Mouse (Mus musculus) activated CD4-positive, CD25-positive, alpha-beta regulatory T cell, adult 4 months (primary cell): Measurements from ENCODE around the gene Plin4. TPM values are rescaled to one million over a fixed set of nuclear protein-coding genes. Genes with fewer than 3 reads are reported as not detected.

Source experiments
- ATAC-seq: one replicate; pipeline ENCODE4 v1.8.0; 2017
- polyA plus RNA-seq, 2 experiments: library from polyadenylated mRNA; unstranded; fragments of 100-300 nt; shearing (Covaris generic); gene quantifications; one replicate each; pipeline ENCODE4 v1.2.1; 2017

Plin4 gene
- polyA plus RNA-seq = under 1 TPM in 1 of 2 experiments, not detected in 1; 0.15 TPM

DNA sequence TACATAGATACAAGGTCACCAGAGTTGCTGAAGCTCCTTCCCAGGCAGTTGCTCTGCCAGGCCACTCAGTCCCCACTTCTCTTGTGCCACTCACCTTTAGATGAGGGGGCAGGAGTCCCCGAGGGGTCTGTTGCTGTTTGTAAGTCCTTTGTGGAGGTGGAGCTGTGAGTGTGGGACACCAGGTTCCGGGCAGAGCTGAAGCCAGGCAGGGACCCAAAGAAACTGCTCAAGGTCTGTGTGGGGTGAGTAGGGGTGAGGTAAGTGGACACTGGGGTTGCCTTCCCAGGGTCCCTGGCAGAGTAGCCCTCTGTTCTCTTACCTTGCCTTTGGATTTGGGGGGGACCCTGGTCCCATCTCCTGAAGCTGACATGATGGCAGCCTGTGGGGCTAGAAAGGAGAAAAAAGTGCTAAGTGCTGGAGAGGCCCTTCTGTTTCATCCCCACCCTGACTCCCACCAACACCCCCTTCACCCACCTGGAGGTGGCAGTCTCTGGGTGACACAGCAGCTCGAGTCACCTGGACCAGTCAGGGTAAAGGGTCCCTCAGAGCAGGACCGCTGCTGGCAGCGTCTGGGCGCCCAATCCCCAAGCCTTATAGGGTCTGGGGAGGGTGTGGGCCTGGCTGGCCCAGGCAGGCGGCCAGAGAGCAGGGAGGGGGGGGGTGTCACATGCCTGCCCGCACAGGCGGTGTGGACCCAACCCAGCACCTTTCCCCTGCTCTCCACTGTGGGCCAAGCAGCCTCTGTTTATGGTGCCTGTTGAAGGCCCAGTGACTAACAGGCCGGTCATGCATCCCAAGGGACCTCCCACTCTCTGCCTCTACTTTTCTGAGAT is at the start of gene Plin4:
TSS of gene Plin4 (minus strand) at position 585 of the 833 bp plus-strand sequence.
- no peak for ATAC-seq

DNA sequence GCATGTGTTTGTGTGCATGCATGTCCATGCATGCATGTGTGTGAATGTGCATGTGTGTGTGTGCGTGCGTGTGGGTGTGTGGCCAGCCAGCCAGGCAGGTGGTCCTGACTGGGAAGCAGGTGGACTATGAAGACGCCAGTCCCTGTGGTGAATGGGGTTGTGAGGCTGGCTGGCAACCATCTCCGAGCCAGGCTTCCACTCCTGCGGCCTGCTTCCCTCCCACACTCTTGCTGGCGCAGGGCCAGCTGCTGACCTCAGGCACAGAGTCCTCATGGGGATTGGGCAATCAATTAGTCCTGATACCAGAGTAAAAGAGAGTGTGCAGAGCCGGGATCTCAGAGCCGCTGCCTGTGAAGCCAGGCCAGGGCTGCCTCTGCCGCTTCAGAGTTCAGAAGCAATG is 44.0 kb upstream of the Plin4 start:
- ATAC-seq = no peak

DNA sequence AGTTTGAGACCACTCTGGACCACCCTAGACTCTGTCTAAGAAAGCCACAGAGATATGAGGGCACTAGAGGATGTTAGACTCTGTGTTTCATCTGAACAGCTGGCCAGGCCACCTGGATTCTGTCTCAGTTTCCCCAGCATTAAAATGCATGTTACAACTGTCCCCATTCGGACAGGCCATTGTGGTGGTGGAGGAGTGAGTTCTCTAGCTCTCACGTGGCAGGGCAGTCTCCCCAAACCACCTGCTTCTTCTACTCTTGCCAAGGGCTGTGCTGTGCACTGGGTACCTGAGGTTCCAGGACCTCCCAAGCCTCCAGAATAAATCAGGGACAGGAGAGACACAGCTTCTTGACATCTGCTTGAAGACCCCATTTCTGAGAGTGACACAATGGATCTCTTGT is 40.3 kb upstream of the Plin4 start:
- no peak for ATAC-seq

DNA sequence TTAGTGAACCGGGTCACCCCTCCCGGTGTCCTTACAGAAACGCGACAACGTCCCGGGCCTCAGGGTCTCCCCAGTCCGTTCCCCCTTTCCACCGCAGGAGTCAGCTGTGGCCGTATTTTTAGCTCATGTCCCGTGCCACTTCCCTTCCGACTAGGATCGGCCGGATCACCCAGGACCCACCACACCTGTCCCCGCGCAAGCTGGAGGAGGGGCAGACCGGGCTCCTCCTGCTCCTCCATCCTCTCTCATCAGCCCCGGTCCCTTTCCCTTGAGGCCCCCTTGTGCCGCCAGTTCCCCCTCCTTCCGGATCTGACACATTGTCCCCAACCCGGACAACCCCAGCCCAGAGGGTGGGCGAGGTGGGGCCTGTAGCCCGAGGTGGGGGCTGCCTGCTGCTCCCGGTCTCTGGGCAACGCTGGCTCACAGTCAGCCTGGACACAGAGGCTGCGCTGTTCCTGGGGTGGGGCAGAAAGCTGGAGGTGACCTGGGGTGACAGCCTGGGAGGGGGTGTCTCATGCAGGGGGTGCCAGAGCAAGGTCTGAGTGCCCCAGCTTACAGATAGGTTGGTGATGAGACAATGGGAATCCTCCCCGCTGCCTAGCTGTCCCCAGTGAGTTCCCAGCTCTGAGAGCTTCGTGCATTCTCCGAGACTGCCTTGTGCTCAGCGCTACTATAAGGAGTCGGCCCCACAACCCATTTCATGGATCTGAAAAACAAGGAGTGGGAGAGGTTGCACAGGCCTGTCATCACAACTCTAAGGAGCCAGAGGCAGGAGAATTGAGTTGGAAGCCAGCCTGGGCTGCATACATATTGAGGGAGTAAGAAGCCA is 39.4 kb upstream of the Plin4 start:
- no peak for ATAC-seq

DNA sequence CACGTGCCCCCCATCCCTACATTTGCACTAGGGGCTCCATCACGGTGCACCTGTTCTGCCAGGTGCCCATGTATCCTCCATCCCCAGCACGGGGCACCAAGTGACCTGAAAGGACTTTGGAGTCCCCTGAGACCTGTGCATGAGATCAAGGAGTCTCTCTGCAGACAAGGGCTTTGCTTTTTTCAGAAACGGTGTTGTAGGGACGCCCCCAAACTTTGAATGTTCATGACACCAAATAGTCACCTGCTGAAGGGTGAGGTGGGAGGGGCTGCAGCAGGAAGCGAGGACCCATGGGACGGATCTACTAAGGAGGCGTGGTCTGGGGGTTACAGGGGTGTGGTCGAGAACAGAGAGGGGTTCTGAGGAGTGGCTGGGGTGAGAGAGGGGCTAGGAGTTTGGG is 38.7 kb upstream of the Plin4 start:
- no peak for ATAC-seq

DNA sequence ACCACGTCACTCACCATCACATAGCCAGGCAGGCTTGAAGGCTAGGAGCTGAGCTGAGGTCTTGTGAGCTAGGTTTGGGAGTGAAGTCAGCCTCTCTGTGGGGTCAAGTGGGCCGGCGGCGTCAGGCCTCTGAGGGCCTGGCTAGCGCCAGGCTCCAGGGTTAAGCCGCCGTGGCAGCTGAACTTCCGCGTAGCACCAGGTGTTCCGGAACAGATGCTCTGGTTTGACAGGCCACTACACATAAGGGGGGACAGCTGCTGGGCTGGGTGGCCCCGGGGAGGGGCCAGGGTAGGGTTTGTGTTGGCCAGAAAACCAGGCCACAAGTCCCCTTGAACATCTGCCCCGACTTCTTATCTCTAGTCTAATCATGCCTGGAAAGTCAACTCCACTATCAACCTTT is 37.8 kb upstream of the Plin4 start:
- ATAC-seq = no peak

DNA sequence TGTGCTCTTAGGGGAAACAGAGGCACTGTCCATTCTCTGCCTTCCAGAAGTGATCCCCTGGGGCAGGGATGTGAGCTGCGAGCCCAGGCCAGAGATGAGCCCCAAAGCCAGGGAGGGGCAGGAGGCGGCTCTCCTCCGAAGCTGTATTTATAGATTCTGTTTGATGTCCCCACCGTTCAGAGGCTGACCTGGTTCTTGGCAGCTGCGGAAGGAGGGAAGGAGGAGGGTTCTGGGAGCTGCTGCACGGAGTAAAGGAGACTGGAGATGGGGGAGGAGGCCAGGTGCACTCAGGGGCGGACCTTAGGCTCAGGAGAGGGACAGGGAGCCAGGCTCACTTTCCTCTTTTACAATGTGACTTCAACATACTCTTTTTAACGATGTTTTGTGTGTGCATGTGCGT is 36.5 kb upstream of the Plin4 start:
- ATAC-seq = no peak

DNA sequence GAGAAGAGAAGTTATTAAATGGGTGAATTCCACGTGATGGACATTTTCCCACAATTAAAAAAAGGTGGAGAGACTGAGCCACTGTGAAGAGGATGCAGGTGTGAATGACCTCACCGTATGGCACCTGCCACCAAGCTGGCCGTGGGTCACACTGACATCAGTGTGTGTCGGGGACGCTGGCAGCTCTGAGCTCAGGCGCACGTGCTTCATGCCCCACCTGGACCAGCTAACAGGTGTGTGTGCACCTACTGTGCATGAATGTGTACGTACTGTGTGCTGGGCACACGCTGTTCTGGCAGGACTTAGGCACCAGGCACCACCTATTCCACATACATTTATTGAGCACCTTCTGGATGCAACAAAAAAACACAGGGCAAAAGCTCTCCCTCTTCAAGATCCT is 34.9 kb upstream of the Plin4 start:
- ATAC-seq = no peak

DNA sequence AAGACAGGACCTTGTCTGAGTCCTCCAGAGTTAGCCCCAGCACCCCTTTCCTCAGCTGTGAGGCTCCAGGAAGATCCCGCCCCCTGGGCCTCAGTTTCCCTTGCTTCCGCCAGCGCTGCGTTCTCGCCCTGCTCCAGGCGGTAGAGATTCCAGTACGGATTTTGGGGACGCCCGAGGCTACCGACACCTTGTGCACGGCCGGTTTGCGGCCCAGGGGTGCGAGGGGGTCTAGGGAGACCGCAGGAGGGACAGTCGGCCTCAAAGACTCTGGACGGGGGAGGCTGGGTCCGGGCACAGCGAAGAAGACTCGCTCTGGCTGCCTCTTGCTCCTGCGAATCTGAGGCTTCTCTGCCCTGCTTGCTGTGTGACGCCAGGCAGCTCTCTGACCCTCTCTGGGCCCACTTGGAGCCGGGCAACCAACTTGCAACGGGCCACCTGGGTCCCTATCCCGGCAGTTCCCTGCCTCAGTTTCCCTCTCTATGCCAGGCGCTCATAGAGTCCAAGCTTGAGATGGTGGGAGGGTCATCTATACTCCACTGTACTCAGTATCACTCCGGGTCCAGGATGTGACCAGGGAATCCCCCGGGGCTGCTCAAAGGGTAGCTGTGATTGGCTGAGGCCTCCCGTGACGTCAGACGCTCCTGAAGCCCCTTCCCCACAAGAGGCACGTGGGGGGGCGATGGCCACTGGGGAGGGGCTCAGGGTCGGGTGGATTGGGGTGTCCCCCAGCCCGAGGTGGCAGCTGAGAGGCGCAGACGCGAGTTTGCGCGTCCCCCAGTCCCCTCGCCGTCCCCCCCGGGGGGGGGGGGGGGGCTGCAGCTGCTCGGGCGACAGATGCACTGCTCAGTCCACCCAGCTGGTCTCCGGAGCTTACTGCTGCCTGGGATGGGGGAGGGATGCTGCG is 32.4 kb upstream of the Plin4 start:
- no peak for ATAC-seq

DNA sequence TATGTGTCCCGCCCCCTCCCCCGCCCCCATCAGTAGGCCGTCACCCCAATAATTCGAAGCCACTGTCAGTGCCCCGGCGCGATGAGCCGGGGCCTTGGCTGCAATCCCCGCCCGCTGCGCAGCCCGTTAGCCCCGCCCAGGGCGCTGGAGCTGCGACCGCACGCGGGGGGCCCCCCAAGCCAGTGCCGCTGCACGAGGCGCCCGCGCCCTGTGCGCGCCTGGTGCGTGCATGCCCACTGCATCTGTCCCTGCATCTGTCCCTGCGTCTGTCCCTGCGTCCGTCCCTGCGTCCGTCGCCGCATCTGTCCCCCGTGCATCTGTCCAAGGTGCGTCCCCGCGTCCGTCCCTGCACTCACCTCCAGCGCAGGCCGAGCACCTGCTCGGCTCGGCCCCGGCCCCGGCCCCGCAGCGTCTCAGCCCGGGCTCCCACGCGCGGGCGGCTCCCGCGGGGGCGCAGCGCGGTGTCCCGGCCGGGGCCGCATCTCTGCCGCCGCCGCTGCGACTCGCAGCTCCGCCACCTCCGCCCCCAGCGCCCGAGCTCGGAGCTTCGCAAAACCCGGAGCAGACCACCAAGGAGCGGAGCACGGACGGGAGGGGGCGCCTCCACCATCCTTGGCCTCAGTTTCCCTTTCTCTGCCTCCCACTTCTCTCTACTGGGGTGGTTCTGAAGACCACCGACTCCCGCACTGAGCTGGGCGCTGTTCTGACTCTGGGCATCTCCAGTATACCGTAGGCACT is 30.4 kb upstream of the Plin4 start, which contains the start of gene Sema6b:
TSS of gene Sema6b (minus strand) at position 486 of the 738 bp plus-strand sequence.
- peak; percentile 43 for ATAC-seq

DNA sequence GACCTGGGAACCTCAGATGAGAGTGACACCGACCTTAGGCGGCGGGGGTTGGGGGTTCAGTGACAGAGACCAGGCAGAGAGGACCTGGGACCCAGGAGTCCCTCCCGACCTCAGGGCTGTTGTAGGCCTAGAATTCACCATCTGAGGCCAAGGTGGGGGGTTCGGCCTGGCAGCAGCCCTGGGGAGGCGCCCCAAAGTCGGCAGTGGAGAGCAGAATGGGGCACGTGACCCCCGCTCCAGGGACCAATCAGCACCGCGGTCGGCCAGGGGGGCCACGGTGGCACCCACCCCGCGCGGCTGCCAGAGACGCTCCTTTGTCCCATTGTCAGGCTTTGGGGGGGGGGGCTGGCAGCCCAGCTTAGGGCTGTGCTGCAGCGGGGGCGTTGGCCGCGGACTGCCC is 29.8 kb upstream of the Plin4 start:
- ATAC-seq = no peak

DNA sequence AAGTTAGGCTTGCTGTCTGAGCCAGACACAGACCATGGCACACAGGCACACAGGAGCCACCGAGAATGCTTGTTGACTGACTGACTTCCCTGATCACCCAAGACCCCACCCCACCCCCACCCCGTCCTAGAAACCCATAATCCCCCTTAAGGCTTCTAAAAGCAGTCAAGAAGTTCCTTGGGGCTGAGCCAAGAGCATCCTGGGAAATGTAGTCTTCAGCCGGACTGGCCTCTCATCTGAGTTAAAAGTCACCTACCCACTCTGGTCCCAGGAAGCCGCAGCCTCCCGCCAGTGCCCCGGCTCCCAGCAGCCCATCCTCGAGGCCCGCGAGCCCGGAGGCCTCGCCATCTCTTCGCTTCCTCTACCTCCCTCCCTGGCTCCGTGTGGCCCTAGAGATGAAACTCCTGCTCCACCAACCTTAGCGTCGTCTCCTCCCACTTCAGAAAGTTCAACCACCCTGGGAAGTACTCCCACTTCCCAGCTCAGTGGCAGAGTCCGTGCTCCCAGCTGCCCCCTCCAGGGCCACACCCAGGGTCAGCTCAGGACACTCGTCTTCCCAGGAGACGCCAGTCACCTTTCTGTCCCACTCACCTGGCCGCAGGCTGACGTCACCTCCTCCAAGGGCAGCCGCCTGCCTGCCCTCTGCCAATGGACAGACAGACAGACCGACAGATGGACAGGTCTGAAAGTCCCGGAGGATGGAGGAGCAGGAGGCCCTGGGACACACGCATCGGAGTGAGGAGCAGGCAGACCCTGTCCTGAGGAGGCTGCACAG is 28.4 kb upstream of the Plin4 start:
- no peak for ATAC-seq

DNA sequence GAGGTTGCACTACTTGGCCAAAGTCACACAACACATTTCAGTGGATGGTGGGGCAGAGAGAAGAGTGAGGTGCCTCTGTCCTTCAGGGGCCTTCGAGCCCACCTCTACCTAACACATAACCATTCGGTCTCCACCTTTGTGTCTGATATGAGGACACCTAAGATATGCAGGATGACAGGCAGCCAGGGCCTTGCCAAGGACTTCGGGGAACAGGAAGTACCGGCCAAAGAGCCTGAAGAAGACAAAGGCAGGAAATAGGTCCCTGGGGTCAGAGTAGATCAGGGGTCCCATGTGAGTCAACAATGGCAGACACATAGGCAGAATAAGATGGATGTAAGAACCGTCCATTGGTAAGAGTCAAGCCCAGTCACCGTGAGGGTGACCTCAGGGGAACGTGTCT is 27.0 kb upstream of the Plin4 start:
- ATAC-seq = no peak

DNA sequence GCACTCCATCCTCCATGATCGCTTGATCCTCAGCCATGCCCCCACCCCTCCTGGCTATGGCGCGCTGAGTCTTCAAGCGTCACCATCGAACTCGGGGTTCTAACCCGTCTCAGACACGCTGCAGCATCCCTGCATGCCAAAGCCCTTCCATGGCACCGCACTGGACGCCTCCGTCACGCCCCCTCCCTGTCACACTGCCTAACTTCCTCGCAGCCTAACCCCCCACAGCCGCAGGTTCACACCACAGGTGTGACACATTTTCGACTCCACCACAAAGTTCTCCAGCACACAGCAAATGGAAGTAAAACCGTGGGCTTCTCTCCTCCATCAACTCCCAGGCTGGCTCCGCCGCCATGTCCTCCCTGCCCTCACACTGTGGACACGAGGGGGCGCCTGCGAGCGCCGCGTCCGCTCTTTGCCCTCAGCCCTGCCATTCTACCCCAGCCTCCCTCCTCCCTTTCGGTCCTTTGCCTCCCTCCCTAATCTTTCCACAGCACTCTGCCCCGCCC is 24.9 kb upstream of the Plin4 start:
- peak; percentile 76 for ATAC-seq

DNA sequence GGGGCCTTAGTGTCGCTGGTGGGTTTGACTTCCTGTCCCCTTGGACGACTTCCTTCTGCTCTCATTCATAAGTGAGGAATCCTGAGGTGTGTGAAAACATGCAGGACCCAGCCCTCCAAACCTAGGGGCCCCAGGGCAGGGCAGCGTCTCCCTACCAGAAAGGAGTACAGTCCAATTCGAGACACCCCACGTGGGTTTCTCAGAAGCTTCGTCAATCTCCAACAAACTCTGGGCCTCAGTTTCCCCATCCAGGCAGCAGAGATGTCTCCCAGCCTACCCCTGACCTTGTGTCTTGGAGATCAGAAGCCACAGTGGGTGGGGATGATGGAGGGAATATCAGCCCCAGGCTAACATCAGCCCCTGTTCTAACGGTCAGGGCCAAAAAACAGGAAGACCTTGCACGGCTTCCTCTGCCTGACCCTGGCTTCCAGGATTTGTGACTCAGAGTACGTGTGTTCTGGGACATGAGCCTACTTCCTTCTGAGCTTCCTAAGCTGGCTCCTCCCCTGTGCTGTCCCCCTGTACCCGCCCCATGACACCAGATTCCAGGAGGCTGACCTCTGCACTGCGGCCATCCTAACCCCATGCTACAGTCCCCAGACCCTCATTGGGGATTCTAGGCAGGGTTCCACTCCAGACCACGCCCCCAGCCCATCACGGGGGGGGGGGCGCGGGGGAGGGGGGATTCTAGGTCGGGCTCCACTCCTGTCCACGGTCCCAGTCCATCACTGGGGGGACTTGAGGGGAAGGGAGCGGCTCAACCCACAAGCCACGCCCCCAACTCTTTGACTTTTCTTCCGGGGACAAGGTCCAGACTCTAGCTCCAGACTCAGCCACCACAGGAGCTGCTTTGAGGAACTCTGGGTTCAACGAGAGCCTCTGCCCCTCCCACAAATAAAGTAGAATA is 24.1 kb upstream of the Plin4 start:
- ATAC-seq = no peak

DNA sequence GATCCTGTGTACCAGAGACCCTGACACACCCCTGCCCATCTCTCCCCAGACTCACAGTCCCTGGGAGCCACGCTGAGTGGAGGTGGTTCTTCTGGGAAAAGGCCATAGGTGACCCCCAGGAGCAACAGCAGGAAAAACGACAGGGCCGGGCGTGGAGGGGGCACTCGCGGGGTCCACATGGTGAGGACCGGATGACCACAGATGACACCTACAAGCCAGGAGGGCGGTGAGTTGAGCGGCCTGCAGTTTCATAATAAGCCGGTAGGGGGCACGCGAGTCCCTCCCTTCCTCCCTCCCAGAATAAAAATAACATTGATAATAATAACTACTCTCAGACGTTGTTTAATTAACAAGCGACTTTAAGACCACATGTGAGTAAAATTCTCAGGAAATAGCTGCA is 23.1 kb upstream of the Plin4 start:
- peak; percentile 48 for ATAC-seq

DNA sequence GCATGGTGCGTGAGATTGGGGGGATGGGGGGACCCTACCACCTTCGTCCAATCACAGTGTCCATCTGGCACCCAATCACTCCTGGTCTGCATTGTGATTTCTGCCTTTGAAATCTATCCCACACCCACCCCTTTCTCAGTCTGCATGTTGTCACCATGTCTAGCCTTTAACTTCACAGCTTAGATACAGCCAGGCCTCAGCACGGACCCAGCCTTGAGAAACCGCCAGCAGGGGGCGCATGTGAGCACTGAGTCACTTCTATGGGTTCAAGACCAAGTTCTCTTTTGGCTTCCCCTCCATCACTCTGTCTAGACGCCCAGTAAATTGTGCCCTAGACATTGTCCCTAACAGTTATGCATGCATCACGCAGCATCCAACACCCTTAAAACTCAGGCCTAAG is 22.2 kb upstream of the Plin4 start:
- no peak for ATAC-seq

DNA sequence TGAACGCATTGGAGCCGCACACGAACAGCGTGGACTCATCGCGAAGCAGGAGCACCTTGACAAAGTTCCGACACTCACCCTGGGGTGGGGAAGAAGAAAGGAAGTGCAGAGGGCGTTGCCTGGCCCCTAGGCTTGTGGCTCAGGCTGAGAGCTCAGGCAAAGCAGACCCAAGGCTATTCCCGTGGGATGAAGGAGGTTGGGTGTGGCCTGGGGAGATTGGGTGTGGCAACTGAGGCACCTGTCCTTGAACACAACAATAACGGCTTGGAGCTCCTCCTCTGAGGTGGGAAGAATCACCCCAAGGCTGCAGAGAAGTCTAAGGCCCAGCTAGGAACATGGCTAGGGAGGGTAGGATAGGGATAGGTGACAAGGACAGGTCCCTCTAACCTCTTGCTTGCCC is 21.5 kb upstream of the Plin4 start:
- ATAC-seq = no peak

DNA sequence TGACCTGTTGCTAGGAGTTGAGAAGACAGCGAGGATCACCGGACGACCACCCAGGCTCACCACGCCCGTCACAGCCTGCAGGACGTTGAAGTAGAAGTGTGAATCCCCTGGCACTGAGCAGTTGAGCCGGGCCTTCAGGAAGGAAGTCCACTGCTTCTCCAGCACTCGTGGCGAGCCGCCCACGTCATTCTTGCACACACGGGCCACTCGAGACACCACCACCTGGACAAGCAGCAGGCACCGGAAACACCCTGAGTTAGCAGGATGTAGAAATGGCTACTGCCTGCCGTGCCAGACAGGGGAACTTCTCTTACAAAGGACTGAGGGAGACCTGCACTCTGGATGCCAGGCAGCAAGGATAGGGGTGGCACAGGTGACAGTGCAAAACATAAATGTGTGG is 18.6 kb upstream of the Plin4 start:
- no peak for ATAC-seq

DNA sequence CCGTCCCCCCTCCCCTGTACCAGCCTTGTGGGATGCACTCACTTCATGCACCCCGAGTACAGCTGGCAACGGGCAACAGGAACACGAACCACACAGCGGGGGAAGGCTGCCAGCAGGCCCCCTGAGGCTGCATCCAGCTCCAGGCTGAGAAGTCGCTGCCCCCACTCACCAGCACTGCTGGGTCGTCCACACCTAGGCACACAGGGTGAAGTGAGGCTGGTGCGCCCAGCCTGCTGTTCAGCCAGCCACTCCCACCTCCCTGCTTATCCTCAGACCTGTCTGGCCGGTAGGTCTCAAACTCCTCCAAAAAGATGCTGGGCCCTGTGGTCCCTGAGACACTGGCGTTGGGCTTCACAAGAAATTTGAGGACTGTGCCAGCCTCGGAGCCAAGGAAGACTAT is 16.6 kb upstream of the Plin4 start:
- no peak for ATAC-seq
